In the genomic region with DNA sequence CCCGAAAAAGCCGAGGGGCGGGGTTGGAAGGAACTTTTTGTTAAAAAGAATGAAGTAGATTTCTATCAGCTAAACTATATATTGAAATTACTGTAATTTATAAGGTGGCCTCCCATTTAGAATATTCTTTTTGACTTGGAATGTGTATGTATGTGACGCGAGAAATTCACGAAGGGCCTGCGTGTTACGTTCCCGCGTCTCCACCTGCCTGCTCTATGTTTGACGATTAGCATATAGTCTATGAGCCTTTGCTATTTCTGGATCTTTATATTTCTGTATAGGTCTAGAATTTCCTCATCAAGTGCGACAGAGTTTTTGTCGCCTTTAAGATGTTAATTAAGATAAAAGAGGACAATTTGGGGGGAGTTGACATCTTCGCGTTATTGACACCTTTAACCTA, we compare ENCODE assay signal across 8 mouse cellular contexts. TPM values are rescaled to one million over a fixed set of nuclear protein-coding genes. Genes with fewer than 3 reads are reported as not detected.
DNase-seq lines count a peak whose midpoint lies in the region; ATAC-seq and TF ChIP-seq lines count a peak whose summit lies in the region.

No protein-coding gene starts in this region.

- no peak for ATAC-seq in heart, embryonic 13.5 days (ENCODE audit: extremely low read depth, insufficient number of reproducible peaks, low FRiP score, low TSS enrichment)
- ATAC-seq in forebrain, embryonic 15.5 days (replicated peaks) = peak; percentile 53
- peak; percentile 32 for ATAC-seq in liver, embryonic 16.5 days (ENCODE audit: low read depth)

- intact Hi-C loops in heart, postnatal 25 days (cut with DNase I) = no loop called here

- in situ Hi-C loops in ES-E14 (cut with MboI; ENCODE audit: low sequenced_read_pairs in 2 of 2, unreplicated experiment in 2 of 2) = no loop called here

- H3K9ac ChIP-seq in heart, embryonic 13.5 days = peak overlapping the region; percentile 92
- peak overlapping the region; percentile 92 for H3K9ac ChIP-seq in ES-E14 (ENCODE audit: insufficient read depth, low read depth, low read length, poor library complexity, severe bottlenecking)
- H3K9ac ChIP-seq in forebrain, embryonic 15.5 days (replicated peaks) = peak overlapping the region; percentile 57
- peak overlapping the region; percentile 86 for H3K9ac ChIP-seq in liver, embryonic 16.5 days (ENCODE audit: low read depth, low read length)

- no peaks in the 10 kb centered on the region for H3K9me3 ChIP-seq in heart, embryonic 13.5 days
- no peaks in the 10 kb centered on the region for H3K9me3 ChIP-seq in ES-E14 (ENCODE audit: control insufficient read depth, insufficient read depth, low read depth, low read length)
- no peaks in the 10 kb centered on the region for H3K9me3 ChIP-seq in forebrain, embryonic 15.5 days
- H3K9me3 ChIP-seq in liver, embryonic 16.5 days (replicated peaks; ENCODE audit: control insufficient read depth, low read length) = no peaks in the 10 kb centered on the region

- DNase-seq in heart, postnatal 25 days (ENCODE audit: low spot score) = no peak
- DNase-seq in ES-E14 (ENCODE audit: low read depth, low spot score) = peak; percentile 17
- DNase-seq in cerebellum, adult 8-10 months = no peak
- no peak for DNase-seq in thymus, postnatal 10 days (ENCODE audit: low spot score in 2 of 2)
- DNase-seq in thymus, postnatal 14 days = no peak

- H3K4me3 ChIP-seq in heart, embryonic 13.5 days = peak overlapping the region; percentile 87
- H3K4me3 ChIP-seq in ES-E14 (ENCODE audit: insufficient read depth in 1 of 2, low read depth in 1 of 2, low read length in 2 of 2, poor library complexity in 1 of 2, severe bottlenecking in 1 of 2) = peak overlapping the region; percentile 75 to 98
- H3K4me3 ChIP-seq in forebrain, embryonic 15.5 days = peak overlapping the region; percentile 95
- peak overlapping the region; percentile 63 for H3K4me3 ChIP-seq in liver, embryonic 16.5 days (ENCODE audit: low read depth, low read length)

- H3K27me3 ChIP-seq in heart, embryonic 13.5 days (replicated peaks) = no peaks in the 10 kb centered on the region
- no peaks in the 10 kb centered on the region for H3K27me3 ChIP-seq in forebrain, embryonic 15.5 days
- H3K27me3 ChIP-seq in liver, embryonic 16.5 days (ENCODE audit: control insufficient read depth, insufficient read depth, low read depth, low read length) = no peaks in the 10 kb centered on the region

- H3K36me3 ChIP-seq in heart, embryonic 13.5 days = peaks cover 13% of the 10 kb centered on the region
- H3K36me3 ChIP-seq in ES-E14 (ENCODE audit: control insufficient read depth, insufficient read depth, low read length, poor library complexity, severe bottlenecking) = no peaks in the 10 kb centered on the region
- H3K36me3 ChIP-seq in forebrain, embryonic 15.5 days = no peaks in the 10 kb centered on the region
- H3K36me3 ChIP-seq in liver, embryonic 16.5 days (ENCODE audit: control insufficient read depth, insufficient read depth) = peaks cover 11% of the 10 kb centered on the region; the same call in 1 of the 2 replicates

- peak overlapping the region; percentile 49; the same call in 1 of the 2 replicates for H3K27ac ChIP-seq in heart, embryonic 13.5 days (replicated peaks)
- no peak overlapping the region for H3K27ac ChIP-seq in ES-E14 (ENCODE audit: insufficient read depth, low read depth, low read length, poor library complexity, severe bottlenecking)
- H3K27ac ChIP-seq in forebrain, embryonic 15.5 days (replicated peaks) = peak overlapping the region; percentile 53; the same call in 1 of the 2 replicates
- peak overlapping the region; percentile 89 for H3K27ac ChIP-seq in liver, embryonic 16.5 days (ENCODE audit: low read length)

- 7% methylated on average over 15 of the region's 15 CpGs for WGBS in heart, embryonic 13.5 days
- WGBS in forebrain, embryonic 15.5 days = 5% methylated on average over 15 of the region's 15 CpGs
- 7% methylated on average over 15 of the region's 15 CpGs for WGBS in liver, embryonic 16.5 days (ENCODE audit: insufficient replicate concordance)

- peaks cover 25% of the 10 kb centered on the region for H3K4me1 ChIP-seq in heart, embryonic 13.5 days
- H3K4me1 ChIP-seq in ES-E14 (ENCODE audit: control insufficient read depth in 2 of 2, insufficient read depth in 2 of 2, low read length in 2 of 2, poor library complexity in 1 of 2) = no peaks in the 10 kb centered on the region
- peaks cover 25% of the 10 kb centered on the region for H3K4me1 ChIP-seq in forebrain, embryonic 15.5 days
- H3K4me1 ChIP-seq in liver, embryonic 16.5 days (ENCODE audit: control insufficient read depth, low read depth, low read length) = peaks cover 8% of the 10 kb centered on the region

- H3K4me2 ChIP-seq in heart, embryonic 13.5 days = peak overlapping the region; percentile 75
- peak overlapping the region; percentile 77 for H3K4me2 ChIP-seq in forebrain, embryonic 15.5 days (replicated peaks)
- H3K4me2 ChIP-seq in liver, embryonic 16.5 days (ENCODE audit: low read depth, low read length) = peak overlapping the region; percentile 78

TF ChIP-seq in ES-E14, 5 proteins besides CTCF, POLR2A, EP300 and RAD21:
- no peak for TF ChIP-seq ZC3H11A (IDR thresholded peaks at IDR 0.05; ENCODE audit: borderline replicate concordance, low read depth, low read length)
- TF ChIP-seq ZNF384 (IDR thresholded peaks at IDR 0.05; ENCODE audit: low read depth, low read length) = no peak
- TF ChIP-seq CHD2 (IDR thresholded peaks at IDR 0.05; ENCODE audit: low read depth, low read length) = no peak
- TF ChIP-seq MAFK (IDR thresholded peaks at IDR 0.05; ENCODE audit: insufficient read depth, low read depth, low read length) = no peak
- no peak for TF ChIP-seq HCFC1 (IDR thresholded peaks at IDR 0.05; ENCODE audit: borderline replicate concordance, insufficient read depth, low read length)

RNA-seq across cellular contexts. Expression of gene Ppwd1, which starts 0.5 kb away (rescaled TPM):
- 8.1 TPM in 2 replicates for polyA plus RNA-seq in heart, embryonic 13.5 days (2015; fragmentation: Nextera tagmentation; extraction: Ambion mirVana)
- 1 to 10 TPM; 5.9 to 6.1 TPM for total RNA-seq in heart, postnatal 25 days (2021)
- 16.6 and 26.2 TPM in 2 replicates for total RNA-seq in ES-E14 (2012; rRNA removed)
- 9.2 and 9.5 TPM in 2 replicates for polyA plus RNA-seq in forebrain, embryonic 15.5 days (2015; fragmentation: Nextera tagmentation; extraction: Ambion mirVana)
- 8.4 TPM in 2 replicates for polyA plus RNA-seq in liver, embryonic 16.5 days (2015; fragmentation: Nextera tagmentation; extraction: Ambion mirVana)

RNA-seq across cellular contexts. Expression of gene Cenpk, which starts 0.8 kb away (rescaled TPM):
- polyA plus RNA-seq in heart, embryonic 13.5 days (2015; fragmentation: Nextera tagmentation; extraction: Ambion mirVana) = 49.5 and 53.6 TPM in 2 replicates
- under 1 TPM; 0.22 to 0.57 TPM for total RNA-seq in heart, postnatal 25 days (2021)
- total RNA-seq in ES-E14 (2012; rRNA removed) = 6.9 and 13.5 TPM in 2 replicates
- 25.0 and 33.4 TPM in 2 replicates for polyA plus RNA-seq in forebrain, embryonic 15.5 days (2015; fragmentation: Nextera tagmentation; extraction: Ambion mirVana)
- polyA plus RNA-seq in liver, embryonic 16.5 days (2015; fragmentation: Nextera tagmentation; extraction: Ambion mirVana) = 50.1 and 64.2 TPM in 2 replicates

RNA-seq across cellular contexts. Expression of gene Trim23, which starts 50.6 kb away (rescaled TPM):
- 13.6 and 14.5 TPM in 2 replicates for polyA plus RNA-seq in heart, embryonic 13.5 days (2015; fragmentation: Nextera tagmentation; extraction: Ambion mirVana)
- 10 to 100 TPM; 19.5 to 22.2 TPM for total RNA-seq in heart, postnatal 25 days (2021)
- 16.3 and 18.9 TPM in 2 replicates for total RNA-seq in ES-E14 (2012; rRNA removed)
- 36.2 and 41.6 TPM in 2 replicates for polyA plus RNA-seq in forebrain, embryonic 15.5 days (2015; fragmentation: Nextera tagmentation; extraction: Ambion mirVana)
- 9.1 and 9.6 TPM in 2 replicates for polyA plus RNA-seq in liver, embryonic 16.5 days (2015; fragmentation: Nextera tagmentation; extraction: Ambion mirVana)

RNA-seq across cellular contexts. Expression of gene Trappc13, which starts 50.9 kb away (rescaled TPM):
- 41.9 and 45.7 TPM in 2 replicates for polyA plus RNA-seq in heart, embryonic 13.5 days (2015; fragmentation: Nextera tagmentation; extraction: Ambion mirVana)
- 10 to 100 TPM; 32.4 to 34.0 TPM for total RNA-seq in heart, postnatal 25 days (2021)
- total RNA-seq in ES-E14 (2012; rRNA removed) = 40.8 and 59.0 TPM in 2 replicates
- polyA plus RNA-seq in forebrain, embryonic 15.5 days (2015; fragmentation: Nextera tagmentation; extraction: Ambion mirVana) = 69.5 and 69.7 TPM in 2 replicates
- polyA plus RNA-seq in liver, embryonic 16.5 days (2015; fragmentation: Nextera tagmentation; extraction: Ambion mirVana) = 21.0 and 22.4 TPM in 2 replicates

RNA-seq across cellular contexts. Expression of gene Adamts6, which starts 58.5 kb away (rescaled TPM):
- 3.7 and 4.2 TPM in 2 replicates for polyA plus RNA-seq in heart, embryonic 13.5 days (2015; fragmentation: Nextera tagmentation; extraction: Ambion mirVana)
- total RNA-seq in heart, postnatal 25 days (2021) = 1 to 10 TPM; 3.5 to 3.8 TPM
- 0.16 and 0.98 TPM in 2 replicates for total RNA-seq in ES-E14 (2012; rRNA removed)
- 1.9 and 2.7 TPM in 2 replicates for polyA plus RNA-seq in forebrain, embryonic 15.5 days (2015; fragmentation: Nextera tagmentation; extraction: Ambion mirVana)
- 0.25 and 0.27 TPM in 2 replicates for polyA plus RNA-seq in liver, embryonic 16.5 days (2015; fragmentation: Nextera tagmentation; extraction: Ambion mirVana)
